ENCODE assay signal across 7 mouse cellular contexts in the genomic region with DNA sequence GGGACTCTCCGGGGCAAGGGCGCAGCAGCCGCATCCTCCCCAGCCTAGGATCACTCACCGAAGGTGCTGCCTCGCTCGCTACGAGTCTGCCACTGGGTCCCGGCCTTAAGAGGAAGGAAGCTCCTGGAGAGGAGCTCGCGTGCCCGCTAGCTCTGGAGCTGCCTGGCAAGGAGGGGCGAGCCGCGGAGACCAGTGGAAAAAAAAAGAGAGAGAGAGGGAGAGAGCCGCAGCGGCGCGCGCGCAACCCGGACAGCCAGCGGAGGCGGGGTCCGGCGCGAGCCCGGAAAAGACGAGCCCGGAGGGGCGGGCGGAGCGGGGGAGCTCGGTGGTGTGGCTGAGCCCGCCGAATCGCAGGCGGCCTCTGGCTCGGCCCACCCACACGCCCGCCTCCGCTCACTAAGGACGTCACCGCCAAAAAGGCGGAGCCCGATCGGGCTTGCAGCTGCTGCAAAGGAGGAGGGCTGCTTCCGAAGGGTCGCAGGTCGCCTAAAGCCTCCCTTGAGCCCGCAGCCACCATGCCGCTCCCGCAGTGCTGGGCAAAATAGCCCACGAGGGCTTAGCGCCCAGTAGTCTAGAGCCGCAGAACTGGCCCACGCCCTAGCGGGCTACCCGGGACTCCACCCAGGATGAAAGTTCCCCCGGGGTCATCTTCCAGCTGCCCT. TPM values are rescaled to one million over a fixed set of nuclear protein-coding genes. Genes with fewer than 3 reads are reported as not detected.
DNase-seq lines count a peak whose midpoint lies in the region; ATAC-seq lines count a peak whose summit lies in the region.

A gene (minus strand): TSS at position 289 of the 662 bp plus-strand sequence.

- no peaks in the 10 kb centered on the region for H3K4me1 ChIP-seq in intestine, embryonic 16.5 days (ENCODE audit: control insufficient read depth, insufficient read depth, low read length)
- H3K4me1 ChIP-seq in midbrain, embryonic 11.5 days (ENCODE audit: control insufficient read depth, insufficient read depth, low read length), result no peaks in the 10 kb centered on the region

- WGBS in intestine, embryonic 16.5 days, result 8% methylated on average over 54 of the region's 59 CpGs
- 7% methylated on average over 47 of the region's 59 CpGs for WGBS in midbrain, embryonic 11.5 days

- ATAC-seq in intestine, embryonic 16.5 days, result peak; percentile 100
- ATAC-seq in midbrain, embryonic 11.5 days (ENCODE audit: low FRiP score), result peak; percentile 98

- no peaks in the 10 kb centered on the region for H3K9me3 ChIP-seq in intestine, embryonic 16.5 days (ENCODE audit: control insufficient read depth, low read length)
- H3K9me3 ChIP-seq in midbrain, embryonic 11.5 days (ENCODE audit: control insufficient read depth, low read length), result no peaks in the 10 kb centered on the region

- H3K4me2 ChIP-seq in intestine, embryonic 16.5 days (ENCODE audit: low read depth, low read length), result peak within 1 kb of the TSS; percentile 61
- peak within 1 kb of the TSS; percentile 42 for H3K4me2 ChIP-seq in midbrain, embryonic 11.5 days

- no peaks in the 10 kb centered on the region for H3K36me3 ChIP-seq in intestine, embryonic 16.5 days (ENCODE audit: control insufficient read depth, insufficient read depth, low read length)
- no peaks in the 10 kb centered on the region for H3K36me3 ChIP-seq in midbrain, embryonic 11.5 days (ENCODE audit: control insufficient read depth, insufficient read depth, low read length)

- H3K9ac ChIP-seq in intestine, embryonic 16.5 days (ENCODE audit: low read depth, low read length), result peak within 1 kb of the TSS; percentile 71
- peak within 1 kb of the TSS; percentile 66 for H3K9ac ChIP-seq in midbrain, embryonic 11.5 days (ENCODE audit: low read length)

- intact Hi-C loops in gastrocnemius, postnatal 36 days (cut with DNase I), result no loop called here
- intact Hi-C loops in left cerebral cortex, postnatal 36 days (cut with DNase I), result no loop called here

- H3K4me3 ChIP-seq in intestine, embryonic 16.5 days (ENCODE audit: low read length), result peak within 1 kb of the TSS; percentile 64
- H3K4me3 ChIP-seq in midbrain, embryonic 11.5 days (ENCODE audit: low read depth, low read length), result peak within 1 kb of the TSS; percentile 55

- DNase-seq in adrenal gland, adult 18-20 months (ENCODE audit: low spot score in 2 of 2), result peak; percentile 80 to 83
- peak; percentile 93 for DNase-seq in embryo, embryonic 11 days
- peak; percentile 77 to 85 for DNase-seq in gastrocnemius, postnatal 36 days
- DNase-seq in left cerebral cortex, postnatal 36 days (ENCODE audit: low spot score in 2 of 2), result peak; percentile 85 to 88
- peak; percentile 98 for DNase-seq in midbrain, embryonic 11.5 days (ENCODE audit: low spot score, missing footprints)
- DNase-seq in skeletal muscle tissue, adult 2 months (ENCODE audit: low read depth, low spot score), result peak; percentile 86

- peaks cover 3% of the 10 kb centered on the region; the same call in 1 of the 2 replicates for H3K27me3 ChIP-seq in intestine, embryonic 16.5 days (replicated peaks; ENCODE audit: control insufficient read depth, insufficient read depth, low read length)
- 0 out of 2 replicates have a peak, but pooled peaks cover 3% of the 10 kb centered on the region for H3K27me3 ChIP-seq in midbrain, embryonic 11.5 days (ENCODE audit: control insufficient read depth, insufficient read depth, low read length)

- H3K27ac ChIP-seq in intestine, embryonic 16.5 days (ENCODE audit: low read length), result peak within 1 kb of the TSS; percentile 75
- peak within 1 kb of the TSS; percentile 73 for H3K27ac ChIP-seq in midbrain, embryonic 11.5 days (ENCODE audit: low read depth, low read length)

RNA-seq across cellular contexts. Expression of the gene that starts here (rescaled TPM):
- total RNA-seq in adrenal gland, adult 18-20 months (2021), result 100 to 1,000 TPM; 286 to 460 TPM
- total RNA-seq in gastrocnemius, postnatal 36 days (2021), result 10 to 100 TPM; 20.5 to 20.9 TPM
- 10.0 and 10.1 TPM in 2 replicates for polyA plus RNA-seq in intestine, embryonic 16.5 days (2015; fragmentation: Nextera tagmentation; extraction: Ambion mirVana)
- 10 to 100 TPM; 65.6 to 72.2 TPM for total RNA-seq in left cerebral cortex, postnatal 36 days (2021)
- 27.1 and 32.8 TPM in 2 replicates for polyA plus RNA-seq in midbrain, embryonic 11.5 days (2014; fragmentation: Nextera tagmentation; extraction: Ambion mirVana)

Comparison
In these comparisons a context has a peak if more than half of its experiments do, and no peak if none do; other contexts are left out.
1. Peak in every context shown above with its lines: DNase-seq, ATAC-seq, H3K4me3 ChIP-seq and H3K27ac ChIP-seq.